Mouse (Mus musculus) heart, adult 2 months (tissue): ENCODE data around the gene Gm15093. TPM values are rescaled to one million over a fixed set of nuclear protein-coding genes. Genes with fewer than 3 reads are reported as not detected.
"Not testable (repeated sequence)": the region's sequence is repeated elsewhere in the genome, so short reads cannot be mapped to it uniquely, and the experiment has no call there.

Experiments used
- DNase-seq, 2 experiments: peaks; one replicate each; pipeline ENCODE4 v3.0.0; 2021
- H3K27ac ChIP-seq: fragments of 200-600 bp; 2 replicates; pipeline ENCODE4 v1.8.1; 2022
- H3K27me3 ChIP-seq: fragments of 200-500 bp; 2 replicates; pipeline ENCODE4 v1.6.1; 2012; ENCODE audit warnings: mild to moderate bottlenecking, low read length, inconsistent platforms, mixed read lengths; ENCODE audit not compliant: control insufficient read depth, insufficient read depth
- H3K36me3 ChIP-seq: fragments of 200-500 bp; 2 replicates; pipeline ENCODE4 v1.6.1; 2012; ENCODE audit warnings: low read length, inconsistent platforms; ENCODE audit not compliant: control insufficient read depth, insufficient read depth
- H3K4me1 ChIP-seq: fragments of 200-500 bp; 2 replicates; pipeline ENCODE4 v1.6.1; 2011; ENCODE audit warnings: low read length; ENCODE audit not compliant: control insufficient read depth, insufficient read depth
- H3K4me3 ChIP-seq: fragments of 200-600 bp; 2 replicates; pipeline ENCODE4 v1.8.1; 2022
- H3K79me2 ChIP-seq: fragments of 200-500 bp; replicated peaks from 2 replicates; pipeline ENCODE4 v1.6.1; 2012; ENCODE audit warnings: mild to moderate bottlenecking, inconsistent platforms, low read length, moderate library complexity, mixed read lengths; ENCODE audit not compliant: control insufficient read depth, insufficient read depth
- H3K9ac ChIP-seq: fragments of 200-500 bp; 2 replicates; pipeline ENCODE4 v1.6.1; 2012; ENCODE audit warnings: low read depth, mild to moderate bottlenecking, control low read depth, inconsistent platforms, low read length, mixed read lengths
- WGBS: fragments of 180-500 bp; shearing (Covaris S2); methylation state at CpG from one replicate; pipeline ENCODE4 v1.1.7; 2018; 5-methylcytosine and 5-hydroxymethylcytosine counted together
- intact Hi-C: fragments of 180-260 bp; cut with DNase I; formaldehyde crosslinking; loops from one replicate; pipeline ENCODE4 v1.15.1; 2025
- long read RNA-seq: library from polyadenylated mRNA; stranded (forward); transcript quantifications from one replicate; pipeline ENCODE4 v2.0.0, GENCODE M21; 2021
- polyA plus RNA-seq: library from polyadenylated mRNA; depleted of rRNA; stranded (reverse); fragments of >200 nt; gene quantifications from 2 replicates; pipeline ENCODE4 v1.2.3, GENCODE M21; 2012; rRNA removed
- total RNA-seq, 2 experiments: library from RNA; stranded (reverse); gene quantifications; 2 replicates each; pipeline ENCODE4 v1.2.3; 2021

Gene Gm15093
- not detected for total RNA-seq
- polyA plus RNA-seq = not detected in 2 replicates
- long read RNA-seq = 0 reads

GRCm38 (mm10) chrX:149272077-149272476 lies at the start of gene Gm15093:
Gm15093 (plus strand) TSS chrX:149272377.
- H3K36me3 ChIP-seq, DNase-seq, H3K79me2 ChIP-seq, H3K4me1 ChIP-seq, H3K9ac ChIP-seq, H3K4me3 ChIP-seq, H3K27ac ChIP-seq, intact Hi-C loops, H3K27me3 ChIP-seq: not testable (repeated sequence)
- WGBS = no CpG with 5 or more reads among the region's 1 CpGs

Other genes starting within 250 kb of the Gm15093 start
- gene Ott, start 198.1 kb upstream of the Gm15093 start, total RNA-seq = not detected
- not detected in 2 replicates for gene Ott, start 198.1 kb upstream of the Gm15093 start, polyA plus RNA-seq
- not detected for gene Gm15085, start 175.2 kb downstream of the Gm15093 start, total RNA-seq
- gene Gm15085, start 175.2 kb downstream of the Gm15093 start, polyA plus RNA-seq = not detected in 2 replicates